ENCODE assay signal across 10 mouse cellular contexts in genomic region chr4:134393026-134393425, GRCm38 (mm10). TPM values are rescaled to one million over a fixed set of nuclear protein-coding genes. Genes with fewer than 3 reads are reported as not detected.
A peak's percentile ranks its signal among the peaks of the same experiment; 100 is the strongest.
DNase-seq lines count a peak whose midpoint lies in the region; ATAC-seq and TF ChIP-seq lines count a peak whose summit lies in the region.
"Had no signal": no experiment of that assay in that cellular context is flagged by ENCODE, and none has a peak within 500 bp of the region (broad histone marks: within the 10 kb centered on the region; RNA-seq: fewer than 3 reads in every experiment).

No protein-coding gene starts in this region.

- no peak for ATAC-seq in hindbrain, embryonic 11.5 days (ENCODE audit: low FRiP score)
- no peak for ATAC-seq in hindbrain, embryonic 13.5 days (ENCODE audit: low FRiP score)
- no peak for ATAC-seq in liver, postnatal 0 days
- no peak for ATAC-seq in frontal cortex, adult (ENCODE audit: low TSS enrichment)

- H3K9ac ChIP-seq in hindbrain, embryonic 11.5 days (ENCODE audit: low read depth, low read length): no peak overlapping the region
- no peak overlapping the region for H3K9ac ChIP-seq in hindbrain, embryonic 13.5 days
- H3K9ac ChIP-seq in liver, postnatal 0 days (replicated peaks): no peak overlapping the region

- TF ChIP-seq EP300 in liver, postnatal 0 days (IDR thresholded peaks at IDR 0.05; ENCODE audit: low read depth): no peak

- no peak overlapping the region for H3K4me2 ChIP-seq in hindbrain, embryonic 11.5 days (replicated peaks; ENCODE audit: low read depth, low read length)
- no peak overlapping the region for H3K4me2 ChIP-seq in hindbrain, embryonic 13.5 days
- no peak overlapping the region for H3K4me2 ChIP-seq in liver, postnatal 0 days (ENCODE audit: low read depth, low read length)

- peak; percentile 41; the same call in 1 of the 2 replicates for TF ChIP-seq CTCF in liver, postnatal 0 days (IDR thresholded peaks at IDR 0.05; ENCODE audit: low read depth)

- H3K27me3 ChIP-seq in hindbrain, embryonic 11.5 days (ENCODE audit: control insufficient read depth, insufficient read depth, low read length): no peaks in the 10 kb centered on the region
- H3K27me3 ChIP-seq in hindbrain, embryonic 13.5 days: no peaks in the 10 kb centered on the region
- H3K27me3 ChIP-seq in liver, postnatal 0 days (ENCODE audit: insufficient read depth, low read length): no peaks in the 10 kb centered on the region

- H3K4me3 ChIP-seq in hindbrain, embryonic 11.5 days (ENCODE audit: low read depth, low read length): no peak overlapping the region
- H3K4me3 ChIP-seq in hindbrain, embryonic 13.5 days: no peak overlapping the region
- H3K4me3 ChIP-seq in liver, postnatal 0 days (ENCODE audit: low read depth, low read length): no peak overlapping the region

- no peak overlapping the region for H3K27ac ChIP-seq in hindbrain, embryonic 11.5 days (ENCODE audit: low read depth, low read length)
- no peak overlapping the region for H3K27ac ChIP-seq in hindbrain, embryonic 13.5 days
- H3K27ac ChIP-seq in liver, postnatal 0 days (ENCODE audit: low read depth): no peak overlapping the region

- H3K9me3 ChIP-seq in hindbrain, embryonic 11.5 days (ENCODE audit: control insufficient read depth, low read length): no peaks in the 10 kb centered on the region
- no peaks in the 10 kb centered on the region for H3K9me3 ChIP-seq in hindbrain, embryonic 13.5 days
- peaks cover 4% of the 10 kb centered on the region for H3K9me3 ChIP-seq in liver, postnatal 0 days (ENCODE audit: low read length)

- H3K36me3 ChIP-seq in hindbrain, embryonic 11.5 days (ENCODE audit: control insufficient read depth, insufficient read depth, low read length): no peaks in the 10 kb centered on the region
- no peaks in the 10 kb centered on the region for H3K36me3 ChIP-seq in hindbrain, embryonic 13.5 days
- no peaks in the 10 kb centered on the region for H3K36me3 ChIP-seq in liver, postnatal 0 days (replicated peaks; ENCODE audit: insufficient read depth, low read length)

- H3K4me1 ChIP-seq in hindbrain, embryonic 11.5 days (replicated peaks; ENCODE audit: control insufficient read depth, insufficient read depth, low read length): no peaks in the 10 kb centered on the region; the same call in 1 of the 2 replicates
- peaks cover 25% of the 10 kb centered on the region for H3K4me1 ChIP-seq in hindbrain, embryonic 13.5 days (replicated peaks)
- no peaks in the 10 kb centered on the region for H3K4me1 ChIP-seq in liver, postnatal 0 days (ENCODE audit: insufficient read depth)

- 23% methylated on average over 12 of the region's 12 CpGs for WGBS in hindbrain, embryonic 11.5 days
- WGBS in hindbrain, embryonic 13.5 days: 22% methylated on average over 12 of the region's 12 CpGs
- 25% methylated on average over 12 of the region's 12 CpGs for WGBS in liver, postnatal 0 days (ENCODE audit: insufficient replicate concordance)

- DNase-seq in hindbrain, embryonic 11.5 days (ENCODE audit: low spot score): peak; percentile 58
- peak; percentile 78 for DNase-seq in A20 (ENCODE audit: low read depth, low spot score)
- peak; percentile 89 for DNase-seq in ZHBTc4 (ENCODE audit: low read depth, low spot score)
- DNase-seq in liver, postnatal 0 days: no peak
- no peak for DNase-seq in urinary bladder, postnatal 4 days (ENCODE audit: low spot score in 2 of 2)
- DNase-seq in layer of hippocampus, adult 9-11 months: no peak
- DNase-seq: kidney, adult 9 months; spleen, adult 18-20 months had no signal

RNA-seq across cellular contexts. Expression of gene Pafah2, which starts 3.1 kb away (rescaled TPM):
- 7.9 and 10.2 TPM in 2 replicates for polyA plus RNA-seq in hindbrain, embryonic 11.5 days (2014; fragmentation: Nextera tagmentation; extraction: Ambion mirVana)
- polyA plus RNA-seq in hindbrain, embryonic 13.5 days (2015; fragmentation: Nextera tagmentation; extraction: Ambion mirVana): 7.8 TPM in 2 replicates
- polyA plus RNA-seq in liver, postnatal 0 days (2015; fragmentation: Nextera tagmentation; extraction: Ambion mirVana): 13.5 and 14.3 TPM in 2 replicates

RNA-seq across cellular contexts. Expression of gene Extl1, which starts 9.4 kb away (rescaled TPM):
- polyA plus RNA-seq in hindbrain, embryonic 11.5 days (2014; fragmentation: Nextera tagmentation; extraction: Ambion mirVana): 0.18 and 0.26 TPM in 2 replicates
- 0.36 and 0.45 TPM in 2 replicates for polyA plus RNA-seq in hindbrain, embryonic 13.5 days (2015; fragmentation: Nextera tagmentation; extraction: Ambion mirVana)
- 0.20 and 0.33 TPM in 2 replicates for polyA plus RNA-seq in liver, postnatal 0 days (2015; fragmentation: Nextera tagmentation; extraction: Ambion mirVana)

RNA-seq across cellular contexts. Expression of gene Slc30a2, which starts 50.0 kb away (rescaled TPM):
- not detected in 2 replicates for polyA plus RNA-seq in hindbrain, embryonic 11.5 days (2014; fragmentation: Nextera tagmentation; extraction: Ambion mirVana)
- polyA plus RNA-seq in hindbrain, embryonic 13.5 days (2015; fragmentation: Nextera tagmentation; extraction: Ambion mirVana): not detected in 2 replicates
- polyA plus RNA-seq in liver, postnatal 0 days (2015; fragmentation: Nextera tagmentation; extraction: Ambion mirVana): not detected in 2 replicates

Comparison
In these comparisons a context has a peak if more than half of its experiments do, and no peak if none do; other contexts are left out.
1. DNase-seq: peak in hindbrain, embryonic 11.5 days (single experiment), A20 (single experiment) and ZHBTc4 (single experiment); none in liver, postnatal 0 days (single experiment), urinary bladder, postnatal 4 days (0 of 2) and layer of hippocampus, adult 9-11 months (single experiment).